Mouse (Mus musculus): Measurements from ENCODE around the gene Olfr374.

DNA sequence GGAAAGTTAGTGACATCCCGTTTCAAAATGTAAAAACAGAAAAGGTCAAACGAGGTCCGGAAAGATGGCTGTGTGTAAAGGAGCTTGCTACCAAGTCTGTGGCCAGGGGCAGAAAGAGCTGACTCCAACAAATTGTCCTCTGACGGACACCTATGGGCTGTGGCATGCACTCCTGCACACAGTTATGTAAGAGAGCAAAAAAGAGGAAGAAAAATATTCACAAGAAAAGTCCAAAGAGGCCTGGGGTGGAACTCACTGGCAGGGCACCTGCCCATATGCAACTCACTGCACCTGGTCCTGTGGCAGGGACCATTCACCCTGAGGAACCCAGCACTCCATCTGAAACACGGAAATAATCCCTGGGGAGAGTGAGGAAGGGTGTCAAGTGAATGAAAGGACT, 22.1 kb upstream of the Olfr374 start:
- TF ChIP-seq GATA1 (IDR thresholded peaks at IDR 0.05; ENCODE audit: borderline replicate concordance, low read length) (no peak), FLI1 (IDR thresholded peaks at IDR 0.05; ENCODE audit: low read length) (no peak)

Measured in megakaryocyte, embryonic 14.5 days (primary cell).